Mouse (Mus musculus) stomach, postnatal 0 days (tissue): ENCODE data around the gene Atp8a2.

Experiments
- CTCF ChIP-seq: IDR thresholded peaks from 2 replicates; pipeline ENCODE4 v1.5.1; 2016; ENCODE audit warnings: antibody characterized with exemption, low read depth, mild to moderate bottlenecking, moderate library complexity
- EP300 ChIP-seq: optimal IDR thresholded peaks from 2 replicates; pipeline ENCODE3; 2016; ENCODE audit warnings: antibody characterized with exemption

- TF ChIP-seq CTCF (no peak), EP300 (no peak)
Measured at GRCm38 (mm10) chr14:59868369-59868768, 328.6 kb downstream of the Atp8a2 start.
